Mouse (Mus musculus): ENCODE results near the gene Zfp942. TPM values are rescaled to one million over a fixed set of nuclear protein-coding genes. Genes with fewer than 3 reads are reported as not detected.

Gene Zfp942
- total RNA-seq (2023), result 10 to 100 TPM; 30.4 to 33.4 TPM

GRCm38 (mm10) chr17:21962107-21962907 lies at the start of gene Zfp942, which contains the start of gene Zfp943:
Gene Zfp942, minus strand, starts transcription at chr17:21962464.
Gene Zfp943, plus strand, starts transcription at chr17:21962552.

GRCm38 (mm10) chr17:21909456-21910052 lies 52.7 kb downstream of the Zfp942 start, which contains the start of gene Zfp995:
Gene Zfp995, minus strand, starts transcription at chr17:21909926.

Other genes starting within 250 kb of the Zfp942 start
- gene Zfp229, start 231.7 kb downstream of the Zfp942 start, total RNA-seq (2023), result 1 to 10 TPM in 1 of 2 experiments, under 1 TPM in 1; 0.96 to 1.3 TPM
- 1 to 10 TPM in 1 of 2 experiments, under 1 TPM in 1; 0.98 to 1.0 TPM for gene Zfp820, start 116.7 kb downstream of the Zfp942 start, total RNA-seq (2023)
- gene Zfp995, start 52.5 kb downstream of the Zfp942 start, total RNA-seq (2023), result 10 to 100 TPM; 11.0 to 12.2 TPM
- gene Zfp943, start 88 bp upstream of the Zfp942 start, total RNA-seq (2023), result 10 to 100 TPM; 19.8 to 21.6 TPM
- not detected for gene Zfp947, start 203.7 kb upstream of the Zfp942 start, total RNA-seq (2023)